Mouse (Mus musculus): ENCODE measurements around the gene Ybey. TPM values are rescaled to one million over a fixed set of nuclear protein-coding genes. Genes with fewer than 3 reads are reported as not detected.

The Ybey gene
- total and polyA plus RNA-seq, 3 experiments: 2.3 to 9.7 (median 8.8) TPM

- no peak for TF ChIP-seq TAL1 (conservative IDR thresholded peaks at IDR 0.05; ENCODE audit: low read depth, low read length)
- no peak for TF ChIP-seq POLR2AphosphoS5 (IDR thresholded peaks at IDR 0.05; ENCODE audit: insufficient replicate concordance, low read depth, low read length)
- no peak for TF ChIP-seq GATA2 (IDR thresholded peaks at IDR 0.05; ENCODE audit: borderline replicate concordance, low read depth, low read length)
- no peak for TF ChIP-seq CTCF (IDR thresholded peaks at IDR 0.05; ENCODE audit: low read depth, low read length)
- no peak for DNase-seq (ENCODE audit: low spot score)
- Histone ChIP-seq H3K4me3 (ENCODE audit: low read depth, low read length) (no peak overlapping the region), H3K4me1 (ENCODE audit: insufficient read depth, low read depth, low read length) (peaks cover 60% of the 10 kb centered on the region), H3K36me3 (replicated peaks) (no peaks in the 10 kb centered on the region), H3K27me3 (ENCODE audit: insufficient read depth, low read length) (peaks cover 6% of the 10 kb centered on the region), H3K9me3 (replicated peaks) (no peaks in the 10 kb centered on the region)
- ATAC-seq (ENCODE audit: extremely low read depth, insufficient number of reproducible peaks, low FRiP score, poor library complexity, severe bottlenecking): no peak
Observed at GRCm38 (mm10) chr10:76447406-76448229, 21.3 kb downstream of the Ybey start.

GRCm38 (mm10) chr10:76445996-76446681, 22.8 kb downstream of the Ybey start:
- ATAC-seq (ENCODE audit: extremely low read depth, insufficient number of reproducible peaks, low FRiP score, poor library complexity, severe bottlenecking) (peak; percentile 42), DNase-seq (ENCODE audit: low spot score) (peak; percentile 53)
- peaks cover 4% of the 10 kb centered on the region for H3K27me3 ChIP-seq (ENCODE audit: insufficient read depth, low read length)
- H3K36me3 ChIP-seq (replicated peaks): peaks cover 5% of the 10 kb centered on the region
- H3K9me3 ChIP-seq (replicated peaks): no peaks in the 10 kb centered on the region
- H3K4me3 ChIP-seq (ENCODE audit: low read depth, low read length): peak overlapping the region; percentile 36; the same call in 1 of the 2 replicates
- H3K4me1 ChIP-seq (ENCODE audit: insufficient read depth, low read depth, low read length): peaks cover 66% of the 10 kb centered on the region
- TF ChIP-seq CTCF (IDR thresholded peaks at IDR 0.05; ENCODE audit: low read depth, low read length): no peak
- TF ChIP-seq TAL1 (conservative IDR thresholded peaks at IDR 0.05; ENCODE audit: low read depth, low read length): peak; percentile 88
- no peak for TF ChIP-seq GATA2 (IDR thresholded peaks at IDR 0.05; ENCODE audit: borderline replicate concordance, low read depth, low read length)
- TF ChIP-seq GATA1 (IDR thresholded peaks at IDR 0.05; ENCODE audit: borderline replicate concordance, low read length): no peak
- TF ChIP-seq POLR2AphosphoS5 (IDR thresholded peaks at IDR 0.05; ENCODE audit: insufficient replicate concordance, low read depth, low read length): no peak

GRCm38 (mm10) chr10:76442178-76443088, 26.5 kb downstream of the Ybey start, which contains the start of gene Pcnt:
TSS of gene Pcnt (minus strand) at chr10:76442786.
- Histone ChIP-seq H3K4me1 (ENCODE audit: insufficient read depth, low read depth, low read length) (peaks cover 63% of the 10 kb centered on the region), H3K36me3 (replicated peaks) (peaks cover 42% of the 10 kb centered on the region), H3K27me3 (ENCODE audit: insufficient read depth, low read length) (no peaks in the 10 kb centered on the region), H3K9me3 (replicated peaks) (no peaks in the 10 kb centered on the region), H3K4me3 (ENCODE audit: low read depth, low read length) (peak within 1 kb of the TSS; percentile 92)
- peak; percentile 95 for DNase-seq (ENCODE audit: low spot score)
- ATAC-seq (ENCODE audit: extremely low read depth, insufficient number of reproducible peaks, low FRiP score, poor library complexity, severe bottlenecking): peak; percentile 83
- no peak for TF ChIP-seq TAL1 (conservative IDR thresholded peaks at IDR 0.05; ENCODE audit: low read depth, low read length)
- peak; percentile 40; the same call in 1 of the 2 replicates for TF ChIP-seq CTCF (IDR thresholded peaks at IDR 0.05; ENCODE audit: low read depth, low read length)
- TF ChIP-seq GATA1 (IDR thresholded peaks at IDR 0.05; ENCODE audit: borderline replicate concordance, low read length): no peak

- Histone ChIP-seq H3K27me3 (ENCODE audit: insufficient read depth, low read length) (no peaks in the 10 kb centered on the region), H3K4me1 (ENCODE audit: insufficient read depth, low read depth, low read length) (peaks cover 45% of the 10 kb centered on the region), H3K4me3 (ENCODE audit: low read depth, low read length) (no peak within 1 kb of the TSS; the same call in 1 of the 2 replicates), H3K36me3 (replicated peaks) (peaks cover 64% of the 10 kb centered on the region), H3K9me3 (replicated peaks) (no peaks in the 10 kb centered on the region)
- no peak for ATAC-seq (ENCODE audit: extremely low read depth, insufficient number of reproducible peaks, low FRiP score, poor library complexity, severe bottlenecking)
- no peak for DNase-seq (ENCODE audit: low spot score)
- TF ChIP-seq POLR2AphosphoS5 (IDR thresholded peaks at IDR 0.05; ENCODE audit: insufficient replicate concordance, low read depth, low read length) (no peak), TAL1 (conservative IDR thresholded peaks at IDR 0.05; ENCODE audit: low read depth, low read length) (no peak), GATA2 (IDR thresholded peaks at IDR 0.05; ENCODE audit: borderline replicate concordance, low read depth, low read length) (no peak), GATA1 (IDR thresholded peaks at IDR 0.05; ENCODE audit: borderline replicate concordance, low read length) (no peak), CTCF (IDR thresholded peaks at IDR 0.05; ENCODE audit: low read depth, low read length) (no peak)
Observed at GRCm38 (mm10) chr10:76440281-76440680, 28.6 kb downstream of the Ybey start, which contains the start of gene AC141477.1. TSS of gene AC141477.1 (minus strand) at chr10:76440444.

GRCm38 (mm10) chr10:76439107-76439890, 29.6 kb downstream of the Ybey start:
- ATAC-seq (ENCODE audit: extremely low read depth, insufficient number of reproducible peaks, low FRiP score, poor library complexity, severe bottlenecking) (no peak), DNase-seq (ENCODE audit: low spot score) (no peak)
- no peaks in the 10 kb centered on the region for H3K27me3 ChIP-seq (ENCODE audit: insufficient read depth, low read length)
- peaks cover 37% of the 10 kb centered on the region for H3K4me1 ChIP-seq (ENCODE audit: insufficient read depth, low read depth, low read length)
- no peaks in the 10 kb centered on the region for H3K9me3 ChIP-seq (replicated peaks)
- peaks cover 73% of the 10 kb centered on the region for H3K36me3 ChIP-seq (replicated peaks)
- H3K4me3 ChIP-seq (ENCODE audit: low read depth, low read length): no peak overlapping the region
- TF ChIP-seq GATA2 (IDR thresholded peaks at IDR 0.05; ENCODE audit: borderline replicate concordance, low read depth, low read length) (no peak), POLR2AphosphoS5 (IDR thresholded peaks at IDR 0.05; ENCODE audit: insufficient replicate concordance, low read depth, low read length) (no peak), GATA1 (IDR thresholded peaks at IDR 0.05; ENCODE audit: borderline replicate concordance, low read length) (no peak), TAL1 (conservative IDR thresholded peaks at IDR 0.05; ENCODE audit: low read depth, low read length) (no peak), CTCF (IDR thresholded peaks at IDR 0.05; ENCODE audit: low read depth, low read length) (no peak)

All from G1E (cell line).